Mouse (Mus musculus): Measurements from ENCODE around the gene Tepsin. TPM values are rescaled to one million over a fixed set of nuclear protein-coding genes. Genes with fewer than 3 reads are reported as not detected.
A peak's percentile ranks its signal among the peaks of the same experiment; 100 is the strongest.

Gene Tepsin
- polyA plus RNA-seq, 1 experiment from 2014 or later, result 25.5 TPM

DNA sequence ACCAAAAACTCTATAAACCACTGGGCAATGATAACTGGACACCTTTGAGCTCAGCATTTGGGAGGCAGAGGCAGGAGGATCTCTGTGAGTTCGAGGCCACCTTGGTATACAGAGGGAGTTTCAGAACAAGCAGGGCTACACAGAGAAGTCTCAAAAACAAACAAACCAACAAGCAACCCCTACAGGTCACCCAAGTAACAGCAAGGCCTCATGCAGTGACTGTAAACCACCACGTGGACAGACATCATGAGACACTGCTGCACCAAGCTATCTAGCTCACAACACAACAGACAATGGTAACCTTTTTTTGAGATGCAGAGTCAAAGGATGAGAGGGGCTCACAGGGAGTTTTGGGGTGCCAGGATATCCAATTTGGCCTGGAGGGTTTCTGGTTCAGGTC lies 28.3 kb upstream of the Tepsin start:
- Histone ChIP-seq H3K36me3 (peaks cover 37% of the 10 kb centered on the region), H3K4me3 (no peak overlapping the region)

DNA sequence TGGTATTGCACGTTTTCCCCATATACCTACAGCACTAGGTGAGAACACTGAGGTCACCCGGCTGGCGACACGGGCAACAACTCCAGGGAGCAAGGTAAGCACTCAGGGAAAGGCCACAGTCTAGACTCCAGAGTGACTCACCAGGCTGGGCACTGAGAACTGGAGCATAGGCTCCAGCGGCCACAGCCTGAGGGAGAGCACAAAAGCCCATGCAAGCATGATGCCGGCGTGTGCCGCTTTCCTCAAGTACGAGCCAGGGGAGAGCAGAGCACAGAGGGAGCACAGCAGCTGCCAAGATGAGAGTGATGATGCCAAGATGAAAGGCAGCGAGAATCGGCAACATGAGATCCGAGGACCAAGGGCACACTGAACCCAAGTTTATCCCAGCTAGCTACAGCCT lies 23.6 kb upstream of the Tepsin start:
- H3K36me3 ChIP-seq, result peaks cover 5% of the 10 kb centered on the region; the same call in 1 of the 2 replicates

More for the DNA sequence above, 28.3 kb upstream of the Tepsin start:
- Histone ChIP-seq H3K9ac (no peak overlapping the region), H3K4me1 (replicated peaks) (no peaks in the 10 kb centered on the region; the same call in 1 of the 2 replicates), H3K4me2 (no peak overlapping the region), H3K27ac (replicated peaks) (no peak overlapping the region), H3K27me3 (no peaks in the 10 kb centered on the region), H3K9me3 (no peaks in the 10 kb centered on the region)
- WGBS, result 88% methylated on average over 2 of the region's 2 CpGs
- ATAC-seq (ENCODE audit: low FRiP score, low read depth), result no peak

DNA sequence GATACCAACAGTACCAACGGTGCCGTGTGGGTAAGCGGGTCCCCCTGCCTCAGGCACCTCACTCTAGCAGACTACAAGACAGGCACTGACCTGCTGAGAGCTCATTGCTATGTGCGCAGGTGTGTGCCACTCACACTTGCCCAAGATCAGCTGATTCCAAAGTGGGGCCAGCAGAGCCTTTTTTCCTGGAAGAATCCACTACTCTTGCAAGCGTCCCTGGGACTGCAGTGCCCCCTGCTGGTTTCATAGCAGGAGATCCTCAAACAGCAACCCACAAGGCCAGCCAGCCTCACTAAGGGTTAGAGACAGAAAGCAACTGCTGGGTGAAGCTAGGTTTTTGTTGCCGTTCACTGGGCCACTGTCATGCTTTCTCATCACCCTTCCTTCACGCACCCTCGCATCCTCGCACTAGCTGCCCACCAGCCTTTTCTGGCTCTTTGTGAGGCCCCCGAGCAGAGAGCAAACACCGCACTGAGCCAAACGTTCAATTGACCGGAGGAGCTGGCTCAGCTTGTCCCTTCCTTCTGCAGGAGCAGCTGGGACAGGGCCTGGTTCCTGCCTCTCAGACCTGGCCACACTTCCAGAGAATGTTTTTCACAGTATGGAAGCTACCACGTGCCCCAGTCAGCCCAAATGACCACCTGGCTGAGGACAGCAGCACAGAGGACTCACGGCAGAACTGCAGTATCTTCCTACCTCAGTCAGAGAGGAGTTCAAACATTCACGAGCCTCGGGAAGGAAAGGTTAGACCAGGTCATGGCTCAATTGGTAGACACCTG lies 22.3 kb upstream of the Tepsin start:
- ATAC-seq (ENCODE audit: low FRiP score, low read depth), result no peak
- H3K9ac ChIP-seq, result no peak overlapping the region
- peaks cover 18% of the 10 kb centered on the region for H3K4me1 ChIP-seq (replicated peaks)
- peaks cover 10% of the 10 kb centered on the region; the same call in 1 of the 2 replicates for H3K36me3 ChIP-seq
- WGBS, result 77% methylated on average over 17 of the region's 17 CpGs
- H3K4me3 ChIP-seq, result no peak overlapping the region
- no peaks in the 10 kb centered on the region for H3K27me3 ChIP-seq
- H3K4me2 ChIP-seq, result no peak overlapping the region
- peak overlapping the region; percentile 25; the same call in 1 of the 2 replicates for H3K27ac ChIP-seq (replicated peaks)
- H3K9me3 ChIP-seq, result no peaks in the 10 kb centered on the region

More for the DNA sequence above, 23.6 kb upstream of the Tepsin start:
- no peaks in the 10 kb centered on the region for H3K27me3 ChIP-seq
- ATAC-seq (ENCODE audit: low FRiP score, low read depth), result 0 out of 2 replicates have a peak, but pooled peaks have one; percentile 20
- no peak overlapping the region for H3K4me3 ChIP-seq
- no peaks in the 10 kb centered on the region for H3K9me3 ChIP-seq
- H3K27ac ChIP-seq (replicated peaks), result no peak overlapping the region
- H3K9ac ChIP-seq, result no peak overlapping the region
- WGBS, result 79% methylated on average over 12 of the region's 12 CpGs
- H3K4me2 ChIP-seq, result no peak overlapping the region
- peaks cover 18% of the 10 kb centered on the region for H3K4me1 ChIP-seq (replicated peaks)

DNA sequence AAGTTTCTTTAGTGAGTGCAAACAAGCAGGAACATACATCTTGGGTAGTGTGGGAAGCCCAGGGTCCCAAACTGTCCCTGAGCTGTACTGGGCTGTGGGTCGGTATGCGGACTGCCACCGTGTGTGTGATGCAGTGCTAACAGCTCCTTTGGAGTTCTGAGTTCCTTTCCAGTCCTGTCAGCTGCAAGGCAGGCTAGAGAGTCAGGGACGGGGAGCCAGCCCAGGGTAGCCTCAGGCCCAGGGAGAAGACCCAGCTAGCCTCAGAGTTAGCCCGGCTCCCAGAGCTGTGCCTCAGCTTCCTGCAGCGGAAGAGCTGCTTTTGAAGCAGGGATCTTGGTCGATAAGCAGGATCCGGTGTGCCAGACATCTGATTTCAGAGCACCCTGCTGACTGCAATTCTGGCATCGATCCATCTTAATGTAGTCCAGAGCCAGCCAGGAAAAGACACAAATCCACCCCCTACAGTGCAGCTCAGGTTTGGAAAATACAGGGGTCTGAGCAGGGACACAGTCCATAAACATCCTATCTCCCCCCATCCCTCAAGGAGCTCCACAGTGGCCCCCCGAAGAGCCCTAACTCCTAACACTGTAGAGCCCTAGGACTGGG lies 21.5 kb upstream of the Tepsin start:
- Histone ChIP-seq H3K9me3 (no peaks in the 10 kb centered on the region), H3K4me3 (no peak overlapping the region), H3K27me3 (no peaks in the 10 kb centered on the region), H3K4me2 (no peak overlapping the region), H3K9ac (no peak overlapping the region; the same call in 1 of the 2 replicates), H3K36me3 (peaks cover 16% of the 10 kb centered on the region; the same call in 1 of the 2 replicates), H3K27ac (replicated peaks) (peak overlapping the region; percentile 48), H3K4me1 (replicated peaks) (peaks cover 18% of the 10 kb centered on the region)
- WGBS, result 73% methylated on average over 10 of the region's 10 CpGs
- ATAC-seq (ENCODE audit: low FRiP score, low read depth), result no peak

DNA sequence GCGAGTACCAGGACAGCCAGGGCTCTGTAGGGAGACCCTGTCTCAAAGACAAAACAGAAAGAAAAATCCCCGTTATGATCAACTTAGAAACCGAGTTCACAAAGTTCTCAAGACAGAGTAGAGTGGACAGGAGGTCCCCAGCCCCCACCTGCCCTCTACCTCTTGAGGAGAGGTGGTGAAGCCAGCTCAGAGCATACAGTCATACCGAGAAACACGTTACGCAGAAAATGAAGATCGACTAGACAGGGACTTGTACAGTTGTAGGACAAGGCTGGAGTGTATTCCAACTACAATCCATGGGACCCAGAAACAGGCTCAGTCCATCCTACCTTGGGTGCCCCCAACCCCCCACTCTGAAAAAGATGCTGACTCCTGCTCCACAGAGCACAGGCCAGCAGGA lies 20.6 kb upstream of the Tepsin start:
- Histone ChIP-seq H3K4me2 (no peak overlapping the region), H3K27me3 (no peaks in the 10 kb centered on the region), H3K27ac (replicated peaks) (no peak overlapping the region), H3K36me3 (peaks cover 20% of the 10 kb centered on the region; the same call in 1 of the 2 replicates), H3K4me1 (replicated peaks) (peaks cover 18% of the 10 kb centered on the region), H3K9me3 (no peaks in the 10 kb centered on the region), H3K9ac (no peak overlapping the region), H3K4me3 (no peak overlapping the region)
- no peak for ATAC-seq (ENCODE audit: low FRiP score, low read depth)
- whole genome bisulfite sequencing, result 96% methylated on average over 7 of the region's 7 CpGs

DNA sequence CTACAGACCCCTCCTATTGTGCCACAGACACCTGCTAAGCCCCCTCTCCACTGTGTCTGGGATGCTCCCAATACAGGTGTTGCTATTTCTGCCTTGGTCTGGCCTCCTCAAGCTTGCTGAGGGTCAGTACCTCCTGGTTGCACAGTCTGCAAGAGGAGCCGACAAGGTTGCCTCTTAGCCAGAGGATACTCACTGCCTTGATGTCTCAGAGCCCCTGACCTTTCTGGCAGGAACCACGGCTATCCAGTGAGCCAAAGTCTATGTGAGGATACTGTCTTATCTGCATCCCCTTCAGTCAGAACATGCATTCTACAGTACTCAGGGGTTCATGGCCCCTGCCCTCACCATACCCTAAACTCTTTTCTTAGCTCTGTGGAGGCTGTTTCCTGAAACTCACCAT lies 19.1 kb upstream of the Tepsin start:
- no peak for ATAC-seq (ENCODE audit: low FRiP score, low read depth)
- H3K27ac ChIP-seq (replicated peaks), result no peak overlapping the region
- H3K36me3 ChIP-seq, result peaks cover 20% of the 10 kb centered on the region; the same call in 1 of the 2 replicates
- no peak overlapping the region for H3K4me2 ChIP-seq
- H3K9ac ChIP-seq, result no peak overlapping the region
- no peak overlapping the region for H3K4me3 ChIP-seq
- H3K27me3 ChIP-seq, result no peaks in the 10 kb centered on the region
- H3K9me3 ChIP-seq, result no peaks in the 10 kb centered on the region
- peaks cover 18% of the 10 kb centered on the region for H3K4me1 ChIP-seq (replicated peaks)
- 91% methylated on average over 2 of the region's 2 CpGs for WGBS

DNA sequence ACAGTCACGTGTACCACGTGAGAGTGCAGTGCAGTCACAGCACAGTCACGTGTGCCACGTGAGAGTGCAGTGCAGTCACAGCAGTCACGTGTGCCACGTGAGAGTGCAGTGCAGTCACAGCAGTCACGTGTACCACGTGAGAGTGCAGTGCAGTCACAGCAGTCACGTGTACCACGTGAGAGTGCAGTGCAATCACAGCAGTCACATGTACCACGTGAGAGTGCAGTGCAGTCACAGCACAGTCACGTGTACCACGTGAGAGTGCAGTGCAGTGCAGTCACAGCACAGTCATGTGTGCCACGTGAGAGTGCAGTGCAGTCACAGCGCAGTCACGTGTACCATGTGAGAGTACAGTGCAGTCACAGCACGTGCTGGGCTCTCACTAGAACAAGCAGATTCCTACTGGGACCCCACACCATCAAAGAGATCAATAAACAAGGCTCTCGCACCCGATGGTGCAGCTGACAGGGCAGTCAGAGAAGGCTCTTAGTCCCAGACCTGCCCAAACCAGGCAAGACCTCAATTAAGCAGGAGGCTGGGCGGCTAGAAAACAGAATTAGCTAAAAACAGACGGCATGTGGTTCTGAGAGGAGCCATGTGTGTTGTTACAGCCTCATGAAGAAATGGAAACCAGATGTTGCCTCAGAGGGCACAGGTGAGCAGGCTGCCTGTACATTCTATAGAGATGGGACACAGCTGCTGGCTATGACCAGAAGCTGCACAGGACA lies 16.1 kb upstream of the Tepsin start:
- H3K27ac ChIP-seq (replicated peaks), result no peak overlapping the region
- H3K9ac ChIP-seq, result no peak overlapping the region
- no peak overlapping the region for H3K4me3 ChIP-seq
- WGBS, result 91% methylated on average over 21 of the region's 21 CpGs
- no peak for ATAC-seq (ENCODE audit: low FRiP score, low read depth)
- no peak overlapping the region for H3K4me2 ChIP-seq
- H3K9me3 ChIP-seq, result no peaks in the 10 kb centered on the region
- peaks cover 22% of the 10 kb centered on the region; the same call in 1 of the 2 replicates for H3K36me3 ChIP-seq
- H3K27me3 ChIP-seq, result no peaks in the 10 kb centered on the region
- H3K4me1 ChIP-seq (replicated peaks), result peaks cover 9% of the 10 kb centered on the region

DNA sequence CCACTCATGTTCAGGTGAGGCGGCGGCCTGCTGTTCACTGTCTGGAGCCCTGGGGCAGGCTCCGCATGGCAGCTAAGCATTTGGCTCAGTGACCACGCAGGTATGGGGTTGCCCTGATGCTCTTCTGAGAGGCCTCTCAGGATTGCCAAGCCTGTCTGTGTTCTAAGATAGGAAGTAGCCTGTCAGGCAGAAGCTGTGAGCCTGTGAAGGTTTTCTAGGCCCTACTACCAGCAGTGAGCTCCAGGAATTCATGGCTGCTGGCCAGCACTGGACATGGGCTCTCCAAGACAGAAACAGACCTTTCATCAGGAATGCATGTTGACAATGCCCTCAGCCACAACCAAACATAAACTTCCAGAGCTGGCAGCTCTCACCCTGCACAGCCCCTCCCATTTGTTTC lies 13.6 kb upstream of the Tepsin start:
- H3K36me3 ChIP-seq, result peaks cover 25% of the 10 kb centered on the region

DNA sequence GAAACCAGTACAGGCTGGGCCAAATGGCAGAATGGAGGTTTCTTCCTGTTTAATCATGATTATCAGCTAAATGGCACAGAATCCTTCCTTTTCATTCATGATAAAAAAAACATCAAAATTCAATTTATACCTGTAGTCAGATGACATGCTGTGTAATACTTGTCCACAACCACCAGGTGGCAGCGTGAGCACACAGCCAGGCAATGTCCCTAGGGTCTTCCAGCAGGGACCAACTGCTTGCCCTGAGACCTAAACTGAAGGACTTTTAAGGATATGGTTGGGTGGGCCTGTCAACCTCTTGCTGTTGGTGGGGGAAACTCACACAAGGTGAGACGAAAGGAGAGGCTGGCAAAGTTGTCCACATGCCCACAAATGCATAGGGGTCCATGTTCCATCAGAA lies 12.5 kb upstream of the Tepsin start:
- Histone ChIP-seq H3K36me3 (peaks cover 19% of the 10 kb centered on the region), H3K9ac (no peak overlapping the region), H3K27ac (replicated peaks) (0 out of 2 replicates have a peak overlapping the region, but pooled peaks have one; percentile 27), H3K4me2 (no peak overlapping the region), H3K9me3 (no peaks in the 10 kb centered on the region), H3K27me3 (no peaks in the 10 kb centered on the region), H3K4me3 (no peak overlapping the region), H3K4me1 (replicated peaks) (peaks cover 5% of the 10 kb centered on the region)
- 4% methylated on average over 2 of the region's 2 CpGs for WGBS
- no peak for ATAC-seq (ENCODE audit: low FRiP score, low read depth)

More for the DNA sequence above, 13.6 kb upstream of the Tepsin start:
- H3K27ac ChIP-seq (replicated peaks), result no peak overlapping the region
- no peak overlapping the region for H3K4me3 ChIP-seq
- no peak overlapping the region for H3K9ac ChIP-seq
- 90% methylated on average over 4 of the region's 4 CpGs for WGBS
- no peaks in the 10 kb centered on the region for H3K27me3 ChIP-seq
- no peak overlapping the region for H3K4me2 ChIP-seq
- peaks cover 5% of the 10 kb centered on the region for H3K4me1 ChIP-seq (replicated peaks)
- no peak for ATAC-seq (ENCODE audit: low FRiP score, low read depth)
- H3K9me3 ChIP-seq, result no peaks in the 10 kb centered on the region

DNA sequence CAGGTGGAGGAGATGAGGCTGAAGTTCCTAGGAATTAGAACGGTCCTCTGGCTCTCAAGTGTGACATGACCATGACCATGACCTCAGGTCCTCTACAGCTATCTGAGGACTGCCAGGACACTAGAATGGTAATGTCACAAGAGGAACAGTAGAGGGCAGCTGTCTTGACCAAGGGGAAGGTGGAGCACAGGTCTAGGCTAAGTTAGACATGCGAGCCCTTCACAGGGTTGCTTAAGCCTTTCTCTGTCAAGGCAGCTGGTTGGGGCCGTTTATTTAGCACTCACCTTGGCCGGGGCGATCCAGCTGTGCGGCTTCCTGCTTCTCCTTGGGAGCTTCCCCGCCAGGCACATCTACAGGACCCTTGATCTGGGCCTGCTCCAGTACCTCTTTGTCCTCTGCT lies 12.0 kb upstream of the Tepsin start:
- Histone ChIP-seq H3K4me2 (no peak overlapping the region), H3K4me1 (replicated peaks) (peaks cover 5% of the 10 kb centered on the region), H3K9me3 (no peaks in the 10 kb centered on the region), H3K36me3 (peaks cover 16% of the 10 kb centered on the region), H3K27me3 (no peaks in the 10 kb centered on the region), H3K9ac (no peak overlapping the region), H3K4me3 (no peak overlapping the region), H3K27ac (replicated peaks) (no peak overlapping the region)
- no peak for ATAC-seq (ENCODE audit: low FRiP score, low read depth)
- 72% methylated on average over 7 of the region's 7 CpGs for WGBS

DNA sequence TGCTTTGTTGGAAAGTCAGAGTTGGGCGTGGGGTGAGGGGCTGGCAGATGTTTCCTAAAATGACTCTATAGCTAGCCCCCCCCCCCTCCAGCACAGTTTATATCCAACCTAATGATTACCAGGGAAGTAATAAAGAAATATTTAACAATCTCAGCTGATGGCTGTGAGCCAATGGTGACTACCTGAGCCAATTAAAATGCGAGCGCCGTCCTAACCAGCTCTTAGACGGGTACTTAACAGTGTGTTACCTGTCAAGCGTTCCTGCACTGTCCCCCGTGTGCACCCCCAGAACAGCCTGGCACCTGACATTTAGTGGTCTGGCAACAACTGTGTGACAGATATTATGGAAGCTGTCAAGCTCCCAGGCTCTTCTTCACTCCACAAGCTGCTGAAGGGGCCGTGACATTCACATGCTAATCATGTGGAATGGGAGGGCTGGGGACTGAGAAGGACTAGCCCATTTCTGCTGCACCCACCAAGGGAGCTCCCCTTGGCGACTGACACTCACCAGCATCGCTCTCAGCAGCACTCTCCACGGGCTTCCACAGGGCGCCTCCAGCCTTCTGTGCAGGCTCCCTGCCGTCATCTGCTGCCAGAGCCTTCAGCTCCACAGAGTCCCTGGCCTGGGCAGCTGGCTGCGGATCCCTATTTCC lies 11.2 kb upstream of the Tepsin start:
- Histone ChIP-seq H3K36me3 (peaks cover 16% of the 10 kb centered on the region), H3K4me1 (replicated peaks) (peaks cover 5% of the 10 kb centered on the region), H3K4me2 (no peak overlapping the region), H3K9ac (no peak overlapping the region), H3K27ac (replicated peaks) (no peak overlapping the region), H3K27me3 (no peaks in the 10 kb centered on the region), H3K4me3 (no peak overlapping the region), H3K9me3 (no peaks in the 10 kb centered on the region)
- WGBS, result 64% methylated on average over 14 of the region's 14 CpGs
- ATAC-seq (ENCODE audit: low FRiP score, low read depth), result no peak; the same call in 1 of the 2 replicates

Measured in hindbrain, embryonic 15.5 days (tissue).